Mouse (Mus musculus): ENCODE results near the gene Grin2d.

DNA sequence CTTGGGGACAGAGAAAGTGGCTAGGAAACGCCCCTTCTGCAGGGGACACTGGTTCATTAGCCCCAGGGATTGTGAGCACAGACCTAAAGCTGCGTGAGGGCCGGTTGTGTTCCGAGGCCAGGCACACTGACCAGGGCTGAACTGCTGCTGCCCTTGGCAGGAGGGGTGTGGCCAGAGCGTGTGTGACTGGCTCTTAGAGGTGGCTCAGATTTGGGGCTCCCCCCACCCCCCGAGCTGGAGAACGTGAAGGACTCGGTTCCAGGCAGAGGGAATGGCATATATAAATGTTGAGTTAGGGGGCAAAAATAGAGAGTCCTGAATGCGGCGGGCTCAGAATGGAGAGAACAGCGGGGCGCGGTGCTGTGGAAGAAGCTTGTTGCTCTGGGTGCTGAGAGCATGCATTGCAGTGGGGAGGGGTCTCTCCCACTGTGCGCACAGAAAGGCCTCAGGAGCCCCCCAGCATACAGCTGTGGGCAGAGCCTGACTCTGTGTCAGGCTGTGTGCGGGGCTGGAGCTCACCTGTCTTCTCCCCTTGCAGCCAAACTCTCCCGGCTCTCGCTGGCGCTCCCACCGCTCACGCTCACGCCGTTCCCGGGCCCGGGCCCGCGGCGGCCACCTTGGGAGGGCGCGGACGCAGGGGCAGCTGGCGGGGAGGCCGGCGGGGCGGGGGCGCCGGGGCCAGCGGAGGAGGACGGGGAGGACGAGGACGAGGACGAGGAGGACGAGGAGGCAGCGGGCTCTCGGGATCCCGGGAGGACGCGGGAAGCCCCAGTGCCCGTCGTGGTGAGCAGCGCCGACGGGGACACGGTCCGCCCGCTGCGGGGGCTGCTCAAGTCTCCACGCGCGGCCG, 80.3 kb downstream of the Grin2d start:
- TF ChIP-seq CTCF (IDR thresholded peaks at IDR 0.05; ENCODE audit: control insufficient read depth, insufficient read depth, insufficient replicate concordance, low read depth, low read length) (no peak), POLR2A (IDR thresholded peaks at IDR 0.05; ENCODE audit: control insufficient read depth, low read depth, low read length) (no peak)

All from testis, adult 2 months (tissue).